Mouse (Mus musculus) lung, embryonic 14.5 days (tissue): Measurements from ENCODE around the gene Tmem145. TPM values are rescaled to one million over a fixed set of nuclear protein-coding genes. Genes with fewer than 3 reads are reported as not detected.
A peak's percentile ranks its signal among the peaks of the same experiment; 100 is the strongest.
"Not testable (repeated sequence)": the region's sequence is repeated elsewhere in the genome, so short reads cannot be mapped to it uniquely, and the experiment has no call there.

Experiments used
- ATAC-seq: fragments of 200-750 bp; cut with Nextera tagmentation; 2 replicates; pipeline ENCODE4 v1.8.0; 2017; ENCODE audit warnings: mild to moderate bottlenecking, moderate TSS enrichment, moderate library complexity; ENCODE audit not compliant: insufficient read depth
- DNase-seq: peaks from one replicate; pipeline ENCODE4 v3.0.0-alpha.2; 2015
- H3K27ac ChIP-seq: fragments of 300-500 bp; sonication (generic); 2 replicates; pipeline ENCODE4 v1.5.1; 2014; ENCODE audit warnings: low read depth, mild to moderate bottlenecking, moderate library complexity
- H3K27me3 ChIP-seq: fragments of 300-500 bp; sonication (generic); 2 replicates; pipeline ENCODE4 v1.6.1; 2014; ENCODE audit warnings: low read length, control low read depth; ENCODE audit not compliant: insufficient read depth
- H3K36me3 ChIP-seq: fragments of 300-500 bp; sonication (generic); 2 replicates; pipeline ENCODE4 v1.6.1; 2014; ENCODE audit warnings: control low read depth; ENCODE audit not compliant: insufficient read depth
- H3K4me1 ChIP-seq: fragments of 300-500 bp; sonication (generic); 2 replicates; pipeline ENCODE4 v1.6.1; 2014; ENCODE audit warnings: antibody characterized with exemption, control low read depth; ENCODE audit not compliant: insufficient read depth
- H3K4me2 ChIP-seq: fragments of 300-500 bp; sonication (generic); 2 replicates; pipeline ENCODE4 v1.6.1; 2014; ENCODE audit warnings: mild to moderate bottlenecking
- H3K4me3 ChIP-seq: fragments of 300-500 bp; sonication (generic); 2 replicates; pipeline ENCODE4 v1.5.1; 2014; ENCODE audit warnings: low read depth, low read length
- H3K9ac ChIP-seq: fragments of 300-500 bp; sonication (generic); 2 replicates; pipeline ENCODE4 v1.6.1; 2014
- H3K9me3 ChIP-seq: fragments of 300-500 bp; sonication (generic); 2 replicates; pipeline ENCODE4 v1.6.1; 2016; ENCODE audit warnings: low read depth, low read length, control low read depth
- CTCF ChIP-seq: IDR thresholded peaks from 2 replicates; pipeline ENCODE4 v1.5.1; 2016; ENCODE audit warnings: antibody characterized with exemption, low read depth
- WGBS: fragments of 180-500 bp; shearing (Covaris S2); extraction: QIAGEN DNeasy Blood & Tissue Kit; methylation state at CpG from one replicate; pipeline ENCODE4 v1.1.7; 2014; 5-methylcytosine and 5-hydroxymethylcytosine counted together
- polyA plus RNA-seq: library from polyadenylated mRNA; unstranded; fragments of >200 nt; fragmentation: Nextera tagmentation; extraction: Ambion mirVana; gene quantifications from 2 replicates; pipeline ENCODE4 v1.2.1, GENCODE M21; 2014

Gene Tmem145
- polyA plus RNA-seq = 0.25 TPM in 1 of 2 replicates, not detected in the other

GRCm38 (mm10) chr7:25305956-25306613 lies at the start of gene Tmem145:
Gene Tmem145 (plus strand): TSS chr7:25306106.
- peak; percentile 85 for ATAC-seq
- Histone ChIP-seq H3K9me3 (no peaks in the 10 kb centered on the region), H3K9ac (no peak within 1 kb of the TSS), H3K27me3 (peaks cover 22% of the 10 kb centered on the region; the same call in 1 of the 2 replicates), H3K27ac (no peak within 1 kb of the TSS), H3K4me3 (peak within 1 kb of the TSS; percentile 49), H3K36me3 (no peaks in the 10 kb centered on the region), H3K4me1 (peaks cover 3% of the 10 kb centered on the region; the same call in 1 of the 2 replicates), H3K4me2 (peak within 1 kb of the TSS; percentile 95)
- peak; percentile 91 for DNase-seq
- 0 out of 2 replicates have a peak, but pooled peaks have one; percentile 10 for TF ChIP-seq CTCF
- under 1% methylated on average over 47 of the region's 47 CpGs for WGBS

GRCm38 (mm10) chr7:25261896-25262295 lies 44.0 kb upstream of the Tmem145 start:
- DNase-seq (no peak), ATAC-seq (no peak)

GRCm38 (mm10) chr7:25263968-25264870 lies 41.7 kb upstream of the Tmem145 start:
- Histone ChIP-seq H3K4me2 (no peak overlapping the region), H3K27me3 (no peaks in the 10 kb centered on the region), H3K36me3 (no peaks in the 10 kb centered on the region), H3K4me1 (peaks cover 6% of the 10 kb centered on the region; the same call in 1 of the 2 replicates), H3K9me3 (no peaks in the 10 kb centered on the region), H3K9ac (no peak overlapping the region), H3K4me3 (no peak overlapping the region), H3K27ac (no peak overlapping the region)
- no peak for ATAC-seq
- DNase-seq = no peak
- TF ChIP-seq CTCF = no peak
- WGBS = 28% methylated on average over 17 of the region's 17 CpGs

More at GRCm38 (mm10) chr7:25261896-25262295, 44.0 kb upstream of the Tmem145 start:
- Histone ChIP-seq H3K36me3 (no peaks in the 10 kb centered on the region), H3K27ac (no peak overlapping the region), H3K4me1 (peaks cover 4% of the 10 kb centered on the region; the same call in 1 of the 2 replicates), H3K4me2 (no peak overlapping the region), H3K9me3 (no peaks in the 10 kb centered on the region), H3K4me3 (no peak overlapping the region), H3K9ac (no peak overlapping the region), H3K27me3 (no peaks in the 10 kb centered on the region)
- WGBS = 75% methylated on average over 1 of the region's 1 CpGs
- no peak for TF ChIP-seq CTCF

- 82% methylated on average over 5 of the region's 5 CpGs for WGBS
- not testable (repeated sequence) for H3K36me3 ChIP-seq, H3K9me3 ChIP-seq, H3K4me2 ChIP-seq, ATAC-seq, H3K27ac ChIP-seq, H3K9ac ChIP-seq, DNase-seq, H3K4me3 ChIP-seq, H3K27me3 ChIP-seq
- peaks cover 12% of the 10 kb centered on the region; the same call in 1 of the 2 replicates for H3K4me1 ChIP-seq
Measured at GRCm38 (mm10) chr7:25265743-25266142, 40.2 kb upstream of the Tmem145 start.

- Histone ChIP-seq H3K9me3 (no peaks in the 10 kb centered on the region), H3K4me1 (peaks cover 12% of the 10 kb centered on the region; the same call in 1 of the 2 replicates), H3K27ac (no peak overlapping the region), H3K9ac (no peak overlapping the region), H3K36me3 (peaks cover 5% of the 10 kb centered on the region; the same call in 1 of the 2 replicates), H3K27me3 (no peaks in the 10 kb centered on the region), H3K4me3 (no peak overlapping the region; the same call in 1 of the 2 replicates), H3K4me2 (peak overlapping the region; percentile 67)
- no peak for DNase-seq
- WGBS = 84% methylated on average over 8 of the region's 8 CpGs
- ATAC-seq = no peak
- no peak for TF ChIP-seq CTCF
Measured at GRCm38 (mm10) chr7:25266180-25266962, 39.5 kb upstream of the Tmem145 start.

- Histone ChIP-seq H3K36me3 (peaks cover 12% of the 10 kb centered on the region; the same call in 1 of the 2 replicates), H3K9ac (peak within 1 kb of the TSS; percentile 67), H3K4me1 (peaks cover 12% of the 10 kb centered on the region; the same call in 1 of the 2 replicates), H3K27me3 (no peaks in the 10 kb centered on the region), H3K9me3 (no peaks in the 10 kb centered on the region), H3K4me2 (peak within 1 kb of the TSS; percentile 82), H3K27ac (peak within 1 kb of the TSS; percentile 92), H3K4me3 (peak within 1 kb of the TSS; percentile 73)
- WGBS = 0% methylated on average over 29 of the region's 29 CpGs
- ATAC-seq (peak; percentile 82), DNase-seq (peak; percentile 100)
- TF ChIP-seq CTCF = peak; percentile 11; the same call in 1 of the 2 replicates
Measured at GRCm38 (mm10) chr7:25267301-25267750, 38.6 kb upstream of the Tmem145 start, which contains the start of gene Cic. Gene Cic (plus strand): TSS chr7:25267704.
